8 mouse cellular contexts compared by ENCODE assay signal in genomic region chr6:93716686-93717625, GRCm38 (mm10).
DNase-seq lines count a peak whose midpoint lies in the region; ATAC-seq and TF ChIP-seq lines count a peak whose summit lies in the region.

No protein-coding gene starts in this region.

- H3K4me2 ChIP-seq in hindbrain, embryonic 16.5 days (ENCODE audit: low read length), result peak overlapping the region; percentile 65
- peak overlapping the region; percentile 55 for H3K4me2 ChIP-seq in neural tube, embryonic 13.5 days

- H3K27me3 ChIP-seq in hindbrain, embryonic 16.5 days (replicated peaks; ENCODE audit: control insufficient read depth, insufficient read depth, low read length), result no peaks in the 10 kb centered on the region
- H3K27me3 ChIP-seq in neural tube, embryonic 13.5 days, result no peaks in the 10 kb centered on the region

- H3K27ac ChIP-seq in layer of hippocampus, adult 2 months, result peak overlapping the region; percentile 85
- peak overlapping the region; percentile 1; the same call in 1 of the 2 replicates for H3K27ac ChIP-seq in hindbrain, embryonic 16.5 days (ENCODE audit: low read depth, low read length)
- H3K27ac ChIP-seq in neural tube, embryonic 13.5 days (replicated peaks), result 0 out of 2 replicates have a peak overlapping the region, but pooled peaks have one; percentile 33

- peaks cover 3% of the 10 kb centered on the region; the same call in 1 of the 2 replicates for H3K36me3 ChIP-seq in hindbrain, embryonic 16.5 days (ENCODE audit: control insufficient read depth, insufficient read depth, low read length)
- 0 out of 2 replicates have a peak, but pooled peaks cover 6% of the 10 kb centered on the region for H3K36me3 ChIP-seq in neural tube, embryonic 13.5 days

- H3K4me1 ChIP-seq in hindbrain, embryonic 16.5 days (ENCODE audit: control insufficient read depth, insufficient read depth, low read depth, low read length), result peaks cover 30% of the 10 kb centered on the region
- H3K4me1 ChIP-seq in neural tube, embryonic 13.5 days (replicated peaks), result peaks cover 41% of the 10 kb centered on the region

- no peak for DNase-seq in layer of hippocampus, adult 2 months (ENCODE audit: low spot score in 2 of 2)
- DNase-seq in layer of hippocampus, postnatal 14 days (ENCODE audit: low spot score in 2 of 2), result no peak
- peak; percentile 33 for DNase-seq in embryo, embryonic 9.5 days (ENCODE audit: extremely low spot score)
- no peak for DNase-seq in cerebellum, postnatal 4 days (ENCODE audit: low spot score in 2 of 2)
- DNase-seq in adrenal gland, adult 18-20 months (ENCODE audit: low spot score in 2 of 2), result no peak
- DNase-seq in cerebellum, adult 11 months, result no peak

- peak overlapping the region; percentile 53 for H3K4me3 ChIP-seq in layer of hippocampus, adult 2 months
- H3K4me3 ChIP-seq in hindbrain, embryonic 16.5 days (ENCODE audit: low read length), result peak overlapping the region; percentile 41
- peak overlapping the region; percentile 30 for H3K4me3 ChIP-seq in neural tube, embryonic 13.5 days

- WGBS in hindbrain, embryonic 16.5 days, result 7% methylated on average over 24 of the region's 24 CpGs
- WGBS in neural tube, embryonic 13.5 days, result 14% methylated on average over 24 of the region's 24 CpGs

- ATAC-seq in hindbrain, embryonic 16.5 days, result peak; percentile 70
- ATAC-seq in neural tube, embryonic 13.5 days (ENCODE audit: low read depth), result peak; percentile 43; the same call in 1 of the 2 replicates

- TF ChIP-seq CTCF in layer of hippocampus, adult 2 months (conservative IDR thresholded peaks at IDR 0.05), result peak; percentile 10; the same call in 1 of the 2 replicates

- peak overlapping the region; percentile 55; the same call in 1 of the 2 replicates for H3K9ac ChIP-seq in hindbrain, embryonic 16.5 days (ENCODE audit: low read depth, low read length)
- H3K9ac ChIP-seq in neural tube, embryonic 13.5 days, result peak overlapping the region; percentile 59

- H3K9me3 ChIP-seq in hindbrain, embryonic 16.5 days (ENCODE audit: control insufficient read depth, low read length), result no peaks in the 10 kb centered on the region
- no peaks in the 10 kb centered on the region for H3K9me3 ChIP-seq in neural tube, embryonic 13.5 days

Comparison
In these comparisons a context has a peak if more than half of its experiments do, and no peak if none do; other contexts are left out.
1. H3K27ac ChIP-seq: peak in every context shown above with its lines; median percentile 85 in layer of hippocampus, adult 2 months; 33 in neural tube, embryonic 13.5 days; 1 in hindbrain, embryonic 16.5 days.